Mouse (Mus musculus) c-Kit-negative CD71-positive TER-119-positive erythroid progenitor cells, embryonic 14.5 days (primary cell): ENCODE measurements around the gene Slco2a1.

Source experiments
- DNase-seq: peaks from one replicate; pipeline ENCODE4 v3.0.0-alpha.2; 2013; ENCODE audit warnings: low read depth, low spot score

Slco2a1 gene

DNA sequence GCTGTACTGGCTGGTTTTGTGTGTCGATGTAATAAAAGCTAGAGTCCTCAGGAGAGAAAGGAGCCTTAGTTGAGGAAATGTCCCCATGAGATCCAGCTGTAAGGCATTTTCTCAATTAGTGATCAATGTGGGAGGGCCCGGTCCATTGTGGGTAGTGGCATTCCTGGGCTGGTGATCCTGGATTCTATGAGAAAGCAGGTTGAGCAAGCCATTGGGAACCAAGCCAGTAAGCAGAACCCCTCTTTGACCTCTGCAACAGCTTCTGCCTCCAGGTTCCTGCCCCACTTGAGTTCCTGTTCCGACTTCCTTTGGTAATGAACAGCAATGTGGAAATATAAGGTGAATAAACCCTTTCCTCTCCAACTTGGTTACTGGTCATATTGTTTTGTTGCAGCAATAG, 6.1 kb upstream of the Slco2a1 start:
- DNase-seq: no peak

DNA sequence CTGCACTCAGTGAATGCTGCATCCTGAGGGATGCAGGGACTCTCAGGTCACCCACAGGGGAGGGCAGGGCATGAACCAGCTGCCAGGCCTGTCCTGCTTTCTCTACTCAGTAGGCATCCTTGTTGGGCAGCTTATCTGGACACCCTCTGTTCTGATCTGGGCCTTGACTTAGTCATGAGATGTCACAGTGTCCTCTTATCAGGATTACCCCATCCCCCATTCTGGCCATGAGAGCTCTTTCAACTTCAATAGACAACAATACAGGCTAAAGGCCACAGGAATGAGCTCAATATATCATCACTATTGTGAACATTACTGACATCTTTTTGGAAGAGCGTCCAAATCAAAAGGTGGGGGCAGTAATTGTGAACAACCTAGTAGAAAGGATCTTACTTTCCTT, 3.4 kb upstream of the Slco2a1 start:
- DNase-seq: no peak

- DNase-seq: no peak
These were observed 2.6 kb upstream of the Slco2a1 start for GRCm38 (mm10) chr9:102985939-102986338.

GRCm38 (mm10) chr9:102990306-102991133, 2.0 kb downstream of the Slco2a1 start:
- DNase-seq: no peak

GRCm38 (mm10) chr9:102991134-102991406, 2.6 kb downstream of the Slco2a1 start:
- no peak for DNase-seq

GRCm38 (mm10) chr9:102992877-102993276, 4.4 kb downstream of the Slco2a1 start:
- DNase-seq: no peak

DNA sequence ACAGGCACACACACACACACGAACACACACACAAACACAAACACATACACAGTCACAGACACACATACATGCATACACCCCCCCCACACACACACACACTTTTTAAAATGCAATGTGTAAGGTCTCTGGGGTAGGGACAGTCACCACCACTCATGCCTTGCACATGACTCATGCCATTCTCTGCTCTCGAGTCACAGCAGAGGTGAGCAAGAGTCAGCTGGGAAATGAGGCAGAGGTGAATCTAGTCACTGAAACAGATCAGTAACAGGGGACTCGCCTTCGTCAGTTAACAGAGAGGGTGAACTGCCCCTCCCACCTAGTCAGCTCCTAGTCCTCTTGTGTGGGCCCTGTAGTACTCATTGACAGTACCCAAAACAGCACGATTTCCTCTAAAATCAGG, 5.3 kb downstream of the Slco2a1 start:
- no peak for DNase-seq

DNA sequence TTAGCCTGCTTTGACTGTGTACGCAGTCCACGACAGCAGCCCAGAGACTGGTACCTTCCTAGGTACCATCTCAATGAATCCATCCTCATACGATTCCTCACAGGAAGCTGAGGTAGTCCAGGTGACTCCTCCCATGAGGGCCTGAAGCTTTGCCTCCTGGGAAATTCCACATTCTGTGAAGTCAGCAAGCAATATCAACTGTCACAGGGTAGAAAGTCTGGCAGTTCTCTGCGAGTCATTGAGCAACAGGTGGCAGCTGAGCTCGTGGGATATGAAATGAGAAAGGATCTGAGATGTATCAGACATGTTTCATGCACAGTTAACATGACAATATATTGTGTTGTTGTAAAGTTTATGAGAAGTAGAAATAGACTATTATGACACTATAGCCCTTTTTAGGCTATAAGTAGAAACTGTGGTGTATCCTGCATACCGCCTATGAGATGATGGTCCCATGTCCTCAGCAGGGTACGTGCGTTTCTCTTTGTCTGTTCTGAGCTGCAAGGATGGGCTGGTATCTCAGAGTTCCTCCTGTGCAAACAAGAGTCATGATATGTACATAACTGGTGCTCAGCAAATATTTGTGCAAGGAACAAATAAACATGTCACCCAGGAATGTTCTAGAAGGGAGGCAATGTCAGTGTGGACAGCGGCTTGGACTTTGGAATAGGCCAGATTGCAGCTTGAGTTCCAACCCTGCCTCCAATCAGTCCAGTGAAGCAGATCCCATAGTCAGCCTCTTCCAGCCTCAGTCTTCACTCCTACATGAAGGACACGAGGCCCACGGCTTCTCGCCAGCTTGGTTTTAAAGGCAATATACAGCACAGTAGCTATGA, 7.5 kb downstream of the Slco2a1 start:
- no peak for DNase-seq

- no peak for DNase-seq
These were observed 11.9 kb downstream of the Slco2a1 start for GRCm38 (mm10) chr9:103000384-103000783.

DNA sequence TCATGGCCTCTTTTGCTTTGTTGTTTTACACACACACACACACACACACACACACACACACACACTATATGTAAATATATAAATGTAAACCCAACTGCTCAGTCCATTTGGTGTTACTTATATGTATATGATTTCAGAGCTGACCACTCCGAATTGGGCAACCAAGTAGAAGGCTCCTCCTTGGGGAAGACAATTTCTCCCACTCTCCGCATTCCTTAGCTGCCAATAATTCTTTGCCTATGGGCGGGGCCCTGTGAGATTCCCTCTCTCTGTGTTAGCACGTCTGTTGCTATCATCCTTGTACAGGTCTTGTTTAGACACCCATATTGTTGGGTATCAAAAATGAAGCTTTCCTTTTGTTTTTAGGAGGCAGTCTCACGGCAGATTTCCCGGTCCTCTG, 15.8 kb downstream of the Slco2a1 start:
- no peak for DNase-seq

- DNase-seq: no peak
These were observed 19.2 kb downstream of the Slco2a1 start for GRCm38 (mm10) chr9:103007699-103008078.

- no peak for DNase-seq
These were observed 19.8 kb downstream of the Slco2a1 start for GRCm38 (mm10) chr9:103008079-103008855.

- DNase-seq: no peak
These were observed 21.6 kb downstream of the Slco2a1 start for GRCm38 (mm10) chr9:103010161-103010560.

- no peak for DNase-seq
These were observed 24.9 kb downstream of the Slco2a1 start for GRCm38 (mm10) chr9:103013366-103013765.

GRCm38 (mm10) chr9:103014686-103015085, 26.2 kb downstream of the Slco2a1 start:
- no peak for DNase-seq

DNA sequence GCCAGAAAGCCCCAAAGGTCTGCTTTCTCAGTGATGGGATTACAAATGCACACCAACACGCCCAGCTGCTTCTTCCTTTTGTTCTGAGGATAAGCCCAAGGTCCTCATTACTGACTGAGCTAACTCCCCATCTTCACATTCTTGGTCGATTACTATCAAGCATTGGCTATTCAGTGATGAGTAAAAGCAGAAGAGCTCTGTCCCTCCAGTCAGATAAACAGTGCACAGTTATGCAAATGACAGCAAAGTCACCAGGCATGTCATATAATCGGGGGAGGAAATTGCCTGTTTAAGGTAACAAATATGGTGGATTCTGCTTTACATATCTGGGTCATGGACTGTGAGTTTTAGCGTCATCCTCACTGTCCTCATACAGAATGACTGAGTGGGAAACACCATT, 35.6 kb downstream of the Slco2a1 start:
- DNase-seq: no peak

- no peak for DNase-seq
These were observed 38.8 kb downstream of the Slco2a1 start for GRCm38 (mm10) chr9:103027150-103027889.

GRCm38 (mm10) chr9:103029012-103029411, 40.5 kb downstream of the Slco2a1 start:
- DNase-seq: no peak

DNA sequence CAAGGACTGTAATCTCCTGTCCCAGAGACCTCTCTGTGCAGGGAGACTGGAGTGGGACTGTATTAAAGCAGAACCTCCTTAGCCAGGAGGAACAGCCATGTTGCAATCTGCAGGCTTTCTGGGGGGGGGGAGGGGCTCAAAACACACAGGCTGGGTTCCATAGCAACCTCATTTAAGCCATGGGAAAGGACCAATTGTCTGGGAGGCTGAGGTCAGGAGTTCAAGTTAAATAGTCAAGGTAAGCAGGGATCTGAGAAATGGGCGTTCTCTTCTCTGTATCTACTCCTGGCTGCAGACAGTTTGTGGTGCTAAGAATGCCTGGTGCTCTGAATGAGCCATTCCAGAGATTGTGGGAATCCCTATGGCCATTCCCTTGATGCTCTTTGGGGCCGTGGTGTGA, 41.5 kb downstream of the Slco2a1 start:
- no peak for DNase-seq

DNA sequence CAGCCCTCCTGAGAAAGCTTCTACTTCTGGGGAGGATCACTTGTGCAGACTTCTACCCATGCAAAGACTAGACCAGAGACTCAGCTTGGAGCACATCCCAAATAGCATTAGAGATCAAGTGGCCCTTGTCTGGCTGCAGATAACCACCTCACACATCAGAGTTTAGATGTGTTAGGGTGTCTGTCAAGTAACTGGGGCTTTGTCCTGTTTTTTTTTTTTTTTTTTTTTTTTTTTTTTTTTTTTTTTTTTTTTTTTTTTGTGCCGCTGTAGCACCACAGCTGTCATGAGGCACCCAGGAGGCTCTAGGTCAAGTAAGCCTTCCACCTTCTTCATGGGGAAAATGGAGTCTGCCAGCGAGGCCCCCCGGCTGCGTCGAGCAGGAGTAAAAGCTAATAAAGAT, 42.7 kb downstream of the Slco2a1 start:
- no peak for DNase-seq

- DNase-seq: no peak
These were observed 43.7 kb downstream of the Slco2a1 start for GRCm38 (mm10) chr9:103032193-103032592.

GRCm38 (mm10) chr9:103033381-103033780, 44.9 kb downstream of the Slco2a1 start:
- DNase-seq: no peak
